Mouse (Mus musculus) forebrain, embryonic 16.5 days (tissue): ENCODE results near the gene Krt39. TPM values are rescaled to one million over a fixed set of nuclear protein-coding genes. Genes with fewer than 3 reads are reported as not detected.

ENCODE experiments used
- ATAC-seq: fragments of 200-750 bp; cut with Nextera tagmentation; 2 replicates; pipeline ENCODE4 v1.8.0; 2017; ENCODE audit warnings: mild to moderate bottlenecking, moderate library complexity
- H3K27ac ChIP-seq: fragments of 300-500 bp; sonication (generic); 2 replicates; pipeline ENCODE4 v1.5.1; 2014; ENCODE audit warnings: low read length, control low read depth
- H3K27me3 ChIP-seq: fragments of 300-500 bp; sonication (generic); replicated peaks from 2 replicates; pipeline ENCODE4 v1.6.1; 2014; ENCODE audit warnings: low read length; ENCODE audit not compliant: control insufficient read depth, insufficient read depth
- H3K36me3 ChIP-seq: fragments of 300-500 bp; sonication (generic); 2 replicates; pipeline ENCODE4 v1.6.1; 2014; ENCODE audit not compliant: control insufficient read depth, insufficient read depth
- H3K4me1 ChIP-seq: fragments of 300-500 bp; sonication (generic); replicated peaks from 2 replicates; pipeline ENCODE4 v1.6.1; 2014; ENCODE audit warnings: low read length; ENCODE audit not compliant: control insufficient read depth, insufficient read depth
- H3K4me2 ChIP-seq: fragments of 300-500 bp; sonication (generic); 2 replicates; pipeline ENCODE4 v1.6.1; 2014; ENCODE audit warnings: mild to moderate bottlenecking, low read length, control low read depth
- H3K4me3 ChIP-seq: fragments of 300-500 bp; sonication (generic); replicated peaks from 2 replicates; pipeline ENCODE4 v1.5.1; 2014; ENCODE audit warnings: mild to moderate bottlenecking, low read length, control low read depth
- H3K9ac ChIP-seq: fragments of 300-500 bp; sonication (generic); replicated peaks from 2 replicates; pipeline ENCODE4 v1.6.1; 2014; ENCODE audit warnings: low read depth, low read length, control low read depth
- H3K9me3 ChIP-seq: fragments of 300-500 bp; sonication (generic); 2 replicates; pipeline ENCODE4 v1.6.1; 2016; ENCODE audit warnings: low read length; ENCODE audit not compliant: control insufficient read depth
- WGBS: fragments of 180-500 bp; shearing (Covaris S2); extraction: QIAGEN DNeasy Blood & Tissue Kit; methylation state at CpG from one replicate; pipeline ENCODE4 v1.1.7; 2014; 5-methylcytosine and 5-hydroxymethylcytosine counted together
- polyA plus RNA-seq: library from polyadenylated mRNA; unstranded; fragments of >200 nt; fragmentation: Nextera tagmentation; extraction: Ambion mirVana; gene quantifications from 2 replicates; pipeline ENCODE4 v1.2.1, GENCODE M21; 2015

Gene Krt39
- not detected in 2 replicates for polyA plus RNA-seq

GRCm38 (mm10) chr11:99521288-99521860 is at the start of gene Krt39:
TSS of gene Krt39 (minus strand) at chr11:99521338.
- no peak for ATAC-seq
- Histone ChIP-seq H3K27ac (no peak within 1 kb of the TSS), H3K9me3 (no peaks in the 10 kb centered on the region), H3K27me3 (no peaks in the 10 kb centered on the region), H3K9ac (no peak within 1 kb of the TSS), H3K4me2 (no peak within 1 kb of the TSS), H3K4me1 (no peaks in the 10 kb centered on the region), H3K4me3 (no peak within 1 kb of the TSS), H3K36me3 (no peaks in the 10 kb centered on the region)
- WGBS = 91% methylated on average over 13 of the region's 13 CpGs

- no peak within 1 kb of the TSS for H3K4me3 ChIP-seq
- no peaks in the 10 kb centered on the region for H3K4me1 ChIP-seq
- no peak for ATAC-seq
- no peaks in the 10 kb centered on the region for H3K36me3 ChIP-seq
- no peaks in the 10 kb centered on the region for H3K27me3 ChIP-seq
- no peaks in the 10 kb centered on the region for H3K9me3 ChIP-seq
- no peak within 1 kb of the TSS for H3K4me2 ChIP-seq
- H3K27ac ChIP-seq = no peak within 1 kb of the TSS
- no peak within 1 kb of the TSS for H3K9ac ChIP-seq
- 92% methylated on average over 7 of the region's 7 CpGs for WGBS
Measured at GRCm38 (mm10) chr11:99566530-99566929, 45.4 kb upstream of the Krt39 start, which contains the start of gene Krtap3-1. TSS of gene Krtap3-1 (minus strand) at chr11:99566630.

GRCm38 (mm10) chr11:99562580-99562979 is 41.4 kb upstream of the Krt39 start:
- Histone ChIP-seq H3K36me3 (no peaks in the 10 kb centered on the region), H3K4me2 (no peak overlapping the region), H3K4me1 (no peaks in the 10 kb centered on the region), H3K27ac (no peak overlapping the region), H3K27me3 (no peaks in the 10 kb centered on the region), H3K4me3 (no peak overlapping the region), H3K9me3 (no peaks in the 10 kb centered on the region), H3K9ac (no peak overlapping the region)
- ATAC-seq = no peak
- WGBS = 88% methylated on average over 6 of the region's 6 CpGs

- no peak for ATAC-seq
- H3K9me3 ChIP-seq = no peaks in the 10 kb centered on the region
- no peak within 1 kb of the TSS for H3K27ac ChIP-seq
- 92% methylated on average over 9 of the region's 9 CpGs for WGBS
- H3K36me3 ChIP-seq = no peaks in the 10 kb centered on the region
- no peak within 1 kb of the TSS for H3K4me3 ChIP-seq
- H3K27me3 ChIP-seq = no peaks in the 10 kb centered on the region
- no peak within 1 kb of the TSS for H3K9ac ChIP-seq
- H3K4me2 ChIP-seq = no peak within 1 kb of the TSS
- H3K4me1 ChIP-seq = no peaks in the 10 kb centered on the region
Measured at GRCm38 (mm10) chr11:99559366-99559765, 38.2 kb upstream of the Krt39 start, which contains the start of gene Gm11939. TSS of gene Gm11939 (minus strand) at chr11:99559466.

- Histone ChIP-seq H3K36me3 (no peaks in the 10 kb centered on the region), H3K9me3 (no peaks in the 10 kb centered on the region), H3K4me2 (no peak overlapping the region), H3K27me3 (no peaks in the 10 kb centered on the region), H3K4me3 (no peak overlapping the region), H3K9ac (no peak overlapping the region), H3K27ac (no peak overlapping the region), H3K4me1 (no peaks in the 10 kb centered on the region)
- 91% methylated on average over 3 of the region's 3 CpGs for WGBS
- no peak for ATAC-seq
Measured at GRCm38 (mm10) chr11:99557976-99558745, 37.0 kb upstream of the Krt39 start.

GRCm38 (mm10) chr11:99556753-99557152 is 35.6 kb upstream of the Krt39 start, which contains the start of gene Krtap3-2:
TSS of gene Krtap3-2 (minus strand) at chr11:99556853.
- no peak for ATAC-seq
- 67% methylated on average over 1 of the region's 2 CpGs for WGBS
- Histone ChIP-seq H3K4me3 (no peak within 1 kb of the TSS), H3K4me2 (no peak within 1 kb of the TSS), H3K4me1 (no peaks in the 10 kb centered on the region), H3K27me3 (no peaks in the 10 kb centered on the region), H3K9me3 (no peaks in the 10 kb centered on the region), H3K9ac (no peak within 1 kb of the TSS), H3K27ac (no peak within 1 kb of the TSS), H3K36me3 (no peaks in the 10 kb centered on the region)

- ATAC-seq = no peak
- Histone ChIP-seq H3K4me2 (no peak overlapping the region), H3K9me3 (no peaks in the 10 kb centered on the region), H3K9ac (no peak overlapping the region), H3K4me1 (no peaks in the 10 kb centered on the region), H3K36me3 (no peaks in the 10 kb centered on the region), H3K27me3 (no peaks in the 10 kb centered on the region), H3K4me3 (no peak overlapping the region), H3K27ac (no peak overlapping the region)
- 85% methylated on average over 2 of the region's 2 CpGs for WGBS
Measured at GRCm38 (mm10) chr11:99556195-99556594, 35.1 kb upstream of the Krt39 start.

GRCm38 (mm10) chr11:99550765-99551164 is 29.6 kb upstream of the Krt39 start, which contains the start of gene Krtap3-3:
TSS of gene Krtap3-3 (minus strand) at chr11:99550865.
- Histone ChIP-seq H3K4me1 (no peaks in the 10 kb centered on the region), H3K9me3 (no peaks in the 10 kb centered on the region), H3K27me3 (no peaks in the 10 kb centered on the region), H3K9ac (no peak within 1 kb of the TSS), H3K4me2 (no peak within 1 kb of the TSS), H3K4me3 (no peak within 1 kb of the TSS), H3K36me3 (no peaks in the 10 kb centered on the region), H3K27ac (no peak within 1 kb of the TSS)
- 23% methylated on average over 4 of the region's 4 CpGs for WGBS
- ATAC-seq = no peak

- no peak overlapping the region for H3K9ac ChIP-seq
- H3K36me3 ChIP-seq = no peaks in the 10 kb centered on the region
- no peaks in the 10 kb centered on the region for H3K9me3 ChIP-seq
- no peak overlapping the region for H3K4me2 ChIP-seq
- H3K4me3 ChIP-seq = no peak overlapping the region
- no peaks in the 10 kb centered on the region for H3K27me3 ChIP-seq
- no peaks in the 10 kb centered on the region for H3K4me1 ChIP-seq
- no peak overlapping the region for H3K27ac ChIP-seq
- ATAC-seq = no peak
Measured at GRCm38 (mm10) chr11:99547892-99548291, 26.8 kb upstream of the Krt39 start.
